Mouse (Mus musculus): ENCODE measurements at regions not wholly inside any gene's neighbourhood (a gene's known extent, or its start where the extent isn't known, plus 50 kb on each side); places are given as distances from the start of the nearest gene placed in this dataset.

GRCm38 (mm10) chr7:94637367-94638023, 1533.6 kb upstream of the Tenm4 start:
- H3K4me3 ChIP-seq (ENCODE audit: low read depth, low read length): no peak overlapping the region
- H3K36me3 ChIP-seq (ENCODE audit: control insufficient read depth, insufficient read depth, low read length): no peaks in the 10 kb centered on the region
- DNase-seq (ENCODE audit: low spot score) (no peak), ATAC-seq (ENCODE audit: low read depth) (no peak)
- H3K27me3 ChIP-seq (replicated peaks; ENCODE audit: control insufficient read depth, insufficient read depth, low read length): no peaks in the 10 kb centered on the region
- WGBS: 68% methylated on average over 3 of the region's 3 CpGs
- H3K9ac ChIP-seq (ENCODE audit: low read depth, low read length): no peak overlapping the region
- no peaks in the 10 kb centered on the region for H3K9me3 ChIP-seq (ENCODE audit: control insufficient read depth, low read length)
- no peak overlapping the region for H3K27ac ChIP-seq (replicated peaks; ENCODE audit: low read depth, low read length)
- H3K4me1 ChIP-seq (ENCODE audit: control insufficient read depth, insufficient read depth, low read length): no peaks in the 10 kb centered on the region
- H3K4me2 ChIP-seq (ENCODE audit: low read depth, low read length): no peak overlapping the region

- Histone ChIP-seq H3K36me3 (ENCODE audit: control insufficient read depth, insufficient read depth, low read length) (no peaks in the 10 kb centered on the region), H3K4me2 (ENCODE audit: low read depth, low read length) (no peak overlapping the region), H3K9me3 (ENCODE audit: control insufficient read depth, low read length) (no peaks in the 10 kb centered on the region), H3K27me3 (replicated peaks; ENCODE audit: control insufficient read depth, insufficient read depth, low read length) (no peaks in the 10 kb centered on the region), H3K27ac (replicated peaks; ENCODE audit: low read depth, low read length) (no peak overlapping the region), H3K4me3 (ENCODE audit: low read depth, low read length) (no peak overlapping the region), H3K9ac (ENCODE audit: low read depth, low read length) (no peak overlapping the region), H3K4me1 (ENCODE audit: control insufficient read depth, insufficient read depth, low read length) (no peaks in the 10 kb centered on the region)
- ATAC-seq (ENCODE audit: low read depth) (no peak), DNase-seq (ENCODE audit: low spot score) (no peak)
- WGBS: 62% methylated on average over 7 of the region's 7 CpGs
Observed at GRCm38 (mm10) chr7:94644560-94645285, 1526.3 kb upstream of the Tenm4 start.

- DNase-seq (ENCODE audit: low spot score) (no peak), ATAC-seq (ENCODE audit: low read depth) (no peak)
- Histone ChIP-seq H3K4me3 (ENCODE audit: low read depth, low read length) (no peak overlapping the region), H3K4me2 (ENCODE audit: low read depth, low read length) (no peak overlapping the region), H3K9ac (ENCODE audit: low read depth, low read length) (no peak overlapping the region), H3K27me3 (replicated peaks; ENCODE audit: control insufficient read depth, insufficient read depth, low read length) (no peaks in the 10 kb centered on the region), H3K9me3 (ENCODE audit: control insufficient read depth, low read length) (no peaks in the 10 kb centered on the region), H3K36me3 (ENCODE audit: control insufficient read depth, insufficient read depth, low read length) (no peaks in the 10 kb centered on the region), H3K4me1 (ENCODE audit: control insufficient read depth, insufficient read depth, low read length) (no peaks in the 10 kb centered on the region), H3K27ac (replicated peaks; ENCODE audit: low read depth, low read length) (no peak overlapping the region)
- WGBS: 64% methylated on average over 4 of the region's 4 CpGs
Observed at GRCm38 (mm10) chr7:94645337-94645736, 1525.7 kb upstream of the Tenm4 start.

GRCm38 (mm10) chr7:94650462-94650861, 1520.6 kb upstream of the Tenm4 start:
- no peak for ATAC-seq (ENCODE audit: low read depth)
- H3K9me3 ChIP-seq (ENCODE audit: control insufficient read depth, low read length): no peaks in the 10 kb centered on the region
- H3K4me1 ChIP-seq (ENCODE audit: control insufficient read depth, insufficient read depth, low read length): no peaks in the 10 kb centered on the region
- H3K4me2 ChIP-seq (ENCODE audit: low read depth, low read length): no peak overlapping the region
- no peak for DNase-seq (ENCODE audit: low spot score)
- no peaks in the 10 kb centered on the region for H3K27me3 ChIP-seq (replicated peaks; ENCODE audit: control insufficient read depth, insufficient read depth, low read length)
- 38% methylated on average over 1 of the region's 1 CpGs for WGBS
- no peaks in the 10 kb centered on the region for H3K36me3 ChIP-seq (ENCODE audit: control insufficient read depth, insufficient read depth, low read length)
- no peak overlapping the region for H3K9ac ChIP-seq (ENCODE audit: low read depth, low read length)
- H3K27ac ChIP-seq (replicated peaks; ENCODE audit: low read depth, low read length): no peak overlapping the region
- no peak overlapping the region for H3K4me3 ChIP-seq (ENCODE audit: low read depth, low read length)

GRCm38 (mm10) chr7:94666392-94667155, 1504.5 kb upstream of the Tenm4 start:
- Histone ChIP-seq H3K4me2 (ENCODE audit: low read depth, low read length) (no peak overlapping the region), H3K27ac (replicated peaks; ENCODE audit: low read depth, low read length) (no peak overlapping the region), H3K9me3 (ENCODE audit: control insufficient read depth, low read length) (no peaks in the 10 kb centered on the region), H3K36me3 (ENCODE audit: control insufficient read depth, insufficient read depth, low read length) (no peaks in the 10 kb centered on the region), H3K4me3 (ENCODE audit: low read depth, low read length) (no peak overlapping the region), H3K4me1 (ENCODE audit: control insufficient read depth, insufficient read depth, low read length) (no peaks in the 10 kb centered on the region), H3K9ac (ENCODE audit: low read depth, low read length) (no peak overlapping the region), H3K27me3 (replicated peaks; ENCODE audit: control insufficient read depth, insufficient read depth, low read length) (no peaks in the 10 kb centered on the region)
- DNase-seq (ENCODE audit: low spot score) (no peak), ATAC-seq (ENCODE audit: low read depth) (no peak)
- WGBS: 80% methylated on average over 4 of the region's 4 CpGs

GRCm38 (mm10) chr7:94668296-94668695, 1502.8 kb upstream of the Tenm4 start:
- H3K4me3 ChIP-seq (ENCODE audit: low read depth, low read length): no peak overlapping the region
- ATAC-seq (ENCODE audit: low read depth) (no peak), DNase-seq (ENCODE audit: low spot score) (no peak)
- H3K9ac ChIP-seq (ENCODE audit: low read depth, low read length): no peak overlapping the region
- H3K4me1 ChIP-seq (ENCODE audit: control insufficient read depth, insufficient read depth, low read length): no peaks in the 10 kb centered on the region
- 8% methylated on average over 1 of the region's 1 CpGs for WGBS
- no peaks in the 10 kb centered on the region for H3K36me3 ChIP-seq (ENCODE audit: control insufficient read depth, insufficient read depth, low read length)
- H3K9me3 ChIP-seq (ENCODE audit: control insufficient read depth, low read length): no peaks in the 10 kb centered on the region
- no peaks in the 10 kb centered on the region for H3K27me3 ChIP-seq (replicated peaks; ENCODE audit: control insufficient read depth, insufficient read depth, low read length)
- H3K27ac ChIP-seq (replicated peaks; ENCODE audit: low read depth, low read length): no peak overlapping the region
- H3K4me2 ChIP-seq (ENCODE audit: low read depth, low read length): no peak overlapping the region

- Histone ChIP-seq H3K4me1 (ENCODE audit: control insufficient read depth, insufficient read depth, low read length) (no peaks in the 10 kb centered on the region), H3K4me3 (ENCODE audit: low read depth, low read length) (no peak overlapping the region), H3K9ac (ENCODE audit: low read depth, low read length) (no peak overlapping the region), H3K27ac (replicated peaks; ENCODE audit: low read depth, low read length) (no peak overlapping the region), H3K36me3 (ENCODE audit: control insufficient read depth, insufficient read depth, low read length) (no peaks in the 10 kb centered on the region), H3K27me3 (replicated peaks; ENCODE audit: control insufficient read depth, insufficient read depth, low read length) (no peaks in the 10 kb centered on the region), H3K4me2 (ENCODE audit: low read depth, low read length) (no peak overlapping the region), H3K9me3 (ENCODE audit: control insufficient read depth, low read length) (no peaks in the 10 kb centered on the region)
- peak; percentile 70; the same call in 1 of the 2 replicates for ATAC-seq (ENCODE audit: low read depth)
- 34% methylated on average over 2 of the region's 2 CpGs for WGBS
- DNase-seq (ENCODE audit: low spot score): peak; percentile 44
Observed at GRCm38 (mm10) chr7:94668836-94669396, 1502.1 kb upstream of the Tenm4 start.

GRCm38 (mm10) chr7:94687887-94688286, 1483.2 kb upstream of the Tenm4 start:
- WGBS: 46% methylated on average over 2 of the region's 2 CpGs
- Histone ChIP-seq H3K27ac (replicated peaks; ENCODE audit: low read depth, low read length) (no peak overlapping the region), H3K4me2 (ENCODE audit: low read depth, low read length) (no peak overlapping the region), H3K4me1 (ENCODE audit: control insufficient read depth, insufficient read depth, low read length) (no peaks in the 10 kb centered on the region), H3K27me3 (replicated peaks; ENCODE audit: control insufficient read depth, insufficient read depth, low read length) (no peaks in the 10 kb centered on the region), H3K9ac (ENCODE audit: low read depth, low read length) (no peak overlapping the region), H3K4me3 (ENCODE audit: low read depth, low read length) (no peak overlapping the region), H3K36me3 (ENCODE audit: control insufficient read depth, insufficient read depth, low read length) (no peaks in the 10 kb centered on the region), H3K9me3 (ENCODE audit: control insufficient read depth, low read length) (no peaks in the 10 kb centered on the region)
- ATAC-seq (ENCODE audit: low read depth): no peak
- DNase-seq (ENCODE audit: low spot score): no peak

Data from embryonic facial prominence, embryonic 14.5 days (tissue).